Mouse (Mus musculus) midbrain, embryonic 15.5 days (tissue): ENCODE results near the gene Stim2. TPM values are rescaled to one million over a fixed set of nuclear protein-coding genes. Genes with fewer than 3 reads are reported as not detected.
A peak's percentile ranks its signal among the peaks of the same experiment; 100 is the strongest.

Source experiments
- ATAC-seq: fragments of 200-750 bp; cut with Nextera tagmentation; replicated peaks from 2 replicates; pipeline ENCODE4 v1.8.0; 2017; ENCODE audit warnings: moderate TSS enrichment
- H3K27ac ChIP-seq: fragments of 300-500 bp; sonication (generic); 2 replicates; pipeline ENCODE4 v1.5.1; 2015; ENCODE audit warnings: mild to moderate bottlenecking, inconsistent platforms
- H3K27me3 ChIP-seq: fragments of 300-500 bp; sonication (generic); replicated peaks from 2 replicates; pipeline ENCODE4 v1.6.1; 2015; ENCODE audit warnings: inconsistent platforms
- H3K36me3 ChIP-seq: fragments of 300-500 bp; sonication (generic); replicated peaks from 2 replicates; pipeline ENCODE4 v1.6.1; 2015; ENCODE audit warnings: inconsistent platforms
- H3K4me1 ChIP-seq: fragments of 300-500 bp; sonication (generic); 2 replicates; pipeline ENCODE4 v1.6.1; 2015; ENCODE audit warnings: inconsistent platforms
- H3K4me2 ChIP-seq: fragments of 300-500 bp; sonication (generic); 2 replicates; pipeline ENCODE4 v1.6.1; 2015; ENCODE audit warnings: inconsistent platforms, mild to moderate bottlenecking, moderate library complexity
- H3K4me3 ChIP-seq: fragments of 300-500 bp; sonication (generic); 2 replicates; pipeline ENCODE4 v1.5.1; 2015; ENCODE audit warnings: mild to moderate bottlenecking, inconsistent platforms
- H3K9ac ChIP-seq: fragments of 300-500 bp; sonication (generic); 2 replicates; pipeline ENCODE4 v1.6.1; 2015; ENCODE audit warnings: mild to moderate bottlenecking, inconsistent platforms
- H3K9me3 ChIP-seq: fragments of 300-500 bp; sonication (generic); 2 replicates; pipeline ENCODE4 v1.6.1; 2016; ENCODE audit warnings: inconsistent platforms
- WGBS: fragments of 180-500 bp; shearing (Covaris S2); methylation state at CpG from one replicate; pipeline ENCODE4 v1.1.7; 2015; ENCODE audit warnings: mixed read lengths; 5-methylcytosine and 5-hydroxymethylcytosine counted together
- polyA plus RNA-seq: library from polyadenylated mRNA; unstranded; fragments of >200 nt; fragmentation: Nextera tagmentation; extraction: Ambion mirVana; gene quantifications from 2 replicates; pipeline ENCODE4 v1.2.1, GENCODE M21; 2015

Stim2 gene
- polyA plus RNA-seq, result 27.2 and 27.6 TPM in 2 replicates

DNA sequence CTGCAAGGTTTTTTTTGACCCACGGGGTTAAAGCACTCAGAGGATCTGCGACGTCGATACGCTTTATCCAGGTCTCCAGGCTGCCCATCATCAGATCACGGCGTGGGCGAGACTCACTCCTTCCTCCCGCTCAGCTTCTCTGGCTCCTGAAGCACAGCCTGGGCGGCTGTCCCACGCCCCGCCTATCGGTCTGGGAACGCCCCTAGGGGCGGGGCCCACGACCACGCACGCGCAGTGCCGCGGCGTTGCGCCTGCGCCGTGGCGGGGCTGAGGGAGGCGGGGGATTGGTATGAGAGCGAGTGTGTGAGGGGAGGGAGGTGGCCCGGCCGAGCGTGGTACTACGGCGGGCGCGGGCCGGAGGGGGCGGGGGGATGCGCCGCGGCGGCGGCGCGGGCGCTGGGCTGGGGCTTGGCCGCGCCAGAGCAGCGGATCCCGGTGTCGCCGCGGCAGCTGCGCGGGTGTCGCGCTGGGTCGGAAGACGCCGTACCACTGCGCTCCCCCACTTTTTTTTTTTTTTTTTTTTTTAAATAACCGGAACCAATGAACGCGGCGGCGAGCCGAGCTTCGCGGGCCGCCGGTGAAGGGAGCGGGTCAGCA lies at the start of gene Stim2:
Stim2 (plus strand) TSS at position 354 of the 597 bp plus-strand sequence.
- Histone ChIP-seq H3K4me2 (peak within 1 kb of the TSS; percentile 74), H3K9me3 (no peaks in the 10 kb centered on the region), H3K27me3 (no peaks in the 10 kb centered on the region; the same call in 1 of the 2 replicates), H3K4me1 (peaks cover 35% of the 10 kb centered on the region), H3K27ac (peak within 1 kb of the TSS; percentile 94), H3K4me3 (peak within 1 kb of the TSS; percentile 98), H3K9ac (peak within 1 kb of the TSS; percentile 95), H3K36me3 (no peaks in the 10 kb centered on the region)
- ATAC-seq, result peak; percentile 96
- WGBS, result under 1% methylated on average over 36 of the region's 71 CpGs

GRCm38 (mm10) chr5:53948606-53949266 lies 49.6 kb upstream of the Stim2 start:
- Histone ChIP-seq H3K4me2 (no peak overlapping the region), H3K36me3 (no peaks in the 10 kb centered on the region), H3K9me3 (no peaks in the 10 kb centered on the region), H3K27me3 (no peaks in the 10 kb centered on the region), H3K4me3 (no peak overlapping the region), H3K4me1 (no peaks in the 10 kb centered on the region), H3K27ac (no peak overlapping the region), H3K9ac (no peak overlapping the region)
- 93% methylated on average over 8 of the region's 8 CpGs for WGBS
- ATAC-seq, result no peak

- Histone ChIP-seq H3K4me1 (no peaks in the 10 kb centered on the region), H3K4me2 (no peak overlapping the region), H3K27me3 (no peaks in the 10 kb centered on the region), H3K4me3 (no peak overlapping the region), H3K9me3 (no peaks in the 10 kb centered on the region), H3K9ac (no peak overlapping the region), H3K36me3 (no peaks in the 10 kb centered on the region), H3K27ac (no peak overlapping the region)
- 61% methylated on average over 7 of the region's 7 CpGs for WGBS
- no peak for ATAC-seq
Measured at GRCm38 (mm10) chr5:53950189-53950588, 48.1 kb upstream of the Stim2 start.

GRCm38 (mm10) chr5:53953216-53953615 lies 45.1 kb upstream of the Stim2 start:
- H3K27ac ChIP-seq, result no peak overlapping the region
- H3K36me3 ChIP-seq, result no peaks in the 10 kb centered on the region
- H3K4me2 ChIP-seq, result no peak overlapping the region
- H3K9me3 ChIP-seq, result no peaks in the 10 kb centered on the region
- no peak overlapping the region for H3K4me3 ChIP-seq
- no peak for ATAC-seq
- no peaks in the 10 kb centered on the region for H3K4me1 ChIP-seq
- no peaks in the 10 kb centered on the region for H3K27me3 ChIP-seq
- H3K9ac ChIP-seq, result no peak overlapping the region

DNA sequence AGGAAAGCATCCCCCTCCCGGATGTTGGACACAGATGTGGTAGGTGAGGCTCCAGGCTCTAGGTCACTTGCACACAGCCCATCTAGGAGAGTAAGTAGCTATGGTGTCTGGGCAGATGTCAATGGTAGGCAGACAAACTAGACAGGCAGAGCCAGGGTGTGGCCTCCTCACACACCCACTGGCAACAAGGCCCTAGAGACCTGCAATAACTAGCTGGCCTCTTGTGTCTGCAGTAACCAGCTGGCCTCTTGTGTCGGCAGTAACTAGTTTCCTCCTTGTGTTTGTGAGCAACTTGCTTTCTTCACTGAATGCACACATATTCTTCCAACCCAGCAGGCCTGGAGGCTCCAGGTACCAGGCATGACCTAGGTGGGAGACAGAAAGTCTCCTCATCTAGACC lies 44.5 kb upstream of the Stim2 start:
- 86% methylated on average over 2 of the region's 2 CpGs for WGBS
- H3K9ac ChIP-seq, result no peak overlapping the region
- H3K4me1 ChIP-seq, result no peaks in the 10 kb centered on the region
- no peaks in the 10 kb centered on the region for H3K27me3 ChIP-seq
- no peak overlapping the region for H3K4me3 ChIP-seq
- no peak overlapping the region for H3K4me2 ChIP-seq
- no peak overlapping the region for H3K27ac ChIP-seq
- no peak for ATAC-seq
- H3K9me3 ChIP-seq, result no peaks in the 10 kb centered on the region
- H3K36me3 ChIP-seq, result no peaks in the 10 kb centered on the region

DNA sequence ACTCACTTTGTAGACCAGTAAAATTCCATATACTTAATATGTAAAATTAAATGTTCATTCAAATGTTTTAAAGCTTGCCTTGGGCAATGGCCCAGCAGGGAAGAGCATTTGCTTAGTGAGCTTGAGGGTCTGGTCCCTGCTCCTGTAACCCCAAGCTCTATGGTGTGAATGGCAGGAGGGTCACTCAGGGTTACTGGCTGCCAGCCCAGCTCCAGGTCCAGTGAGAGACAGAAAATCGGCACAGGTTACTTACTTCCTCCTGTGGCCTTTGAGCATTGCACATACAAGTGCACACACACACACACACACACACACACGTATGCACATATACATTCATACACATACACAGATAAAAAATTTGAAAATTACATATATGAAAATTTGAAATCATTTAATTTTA lies 42.3 kb upstream of the Stim2 start:
- no peak overlapping the region for H3K4me3 ChIP-seq
- H3K27ac ChIP-seq, result no peak overlapping the region
- no peaks in the 10 kb centered on the region for H3K36me3 ChIP-seq
- no peak for ATAC-seq
- H3K9ac ChIP-seq, result no peak overlapping the region
- WGBS, result 69% methylated on average over 2 of the region's 2 CpGs
- no peaks in the 10 kb centered on the region for H3K9me3 ChIP-seq
- H3K27me3 ChIP-seq, result no peaks in the 10 kb centered on the region
- no peak overlapping the region for H3K4me2 ChIP-seq
- H3K4me1 ChIP-seq, result no peaks in the 10 kb centered on the region

- Histone ChIP-seq H3K36me3 (no peaks in the 10 kb centered on the region), H3K9ac (no peak overlapping the region), H3K27ac (no peak overlapping the region), H3K4me3 (no peak overlapping the region), H3K4me1 (no peaks in the 10 kb centered on the region), H3K27me3 (no peaks in the 10 kb centered on the region), H3K9me3 (no peaks in the 10 kb centered on the region), H3K4me2 (no peak overlapping the region)
- no peak for ATAC-seq
- 87% methylated on average over 19 of the region's 19 CpGs for WGBS
Measured at GRCm38 (mm10) chr5:53956396-53957314, 41.6 kb upstream of the Stim2 start.

DNA sequence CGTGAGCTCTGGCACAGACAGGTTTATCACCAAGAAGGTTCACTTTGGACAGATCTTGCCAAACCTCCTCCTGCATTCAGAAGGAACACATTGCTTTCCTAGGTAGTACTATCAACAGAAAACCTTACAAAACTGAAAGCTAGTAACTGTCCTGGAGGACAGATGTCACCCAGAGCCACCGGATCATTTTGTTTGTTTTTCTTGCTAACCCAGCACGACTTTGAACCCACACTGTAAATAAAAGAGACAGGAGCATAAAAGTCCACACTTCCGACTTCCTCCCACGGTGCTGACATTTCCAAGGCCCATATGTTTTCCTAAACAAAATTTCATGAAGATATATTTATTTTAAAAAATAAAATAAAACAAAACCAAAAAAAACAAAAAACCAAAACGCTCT lies 41.0 kb upstream of the Stim2 start:
- 74% methylated on average over 6 of the region's 6 CpGs for WGBS
- no peak overlapping the region for H3K4me2 ChIP-seq
- H3K27me3 ChIP-seq, result no peaks in the 10 kb centered on the region
- no peaks in the 10 kb centered on the region for H3K36me3 ChIP-seq
- H3K9me3 ChIP-seq, result no peaks in the 10 kb centered on the region
- ATAC-seq, result no peak
- no peaks in the 10 kb centered on the region for H3K4me1 ChIP-seq
- H3K4me3 ChIP-seq, result no peak overlapping the region
- no peak overlapping the region for H3K9ac ChIP-seq
- no peak overlapping the region for H3K27ac ChIP-seq

- H3K4me3 ChIP-seq, result no peak overlapping the region
- no peak for ATAC-seq
- WGBS, result 73% methylated on average over 5 of the region's 5 CpGs
- H3K4me1 ChIP-seq, result no peaks in the 10 kb centered on the region
- H3K9me3 ChIP-seq, result no peaks in the 10 kb centered on the region
- H3K9ac ChIP-seq, result no peak overlapping the region
- no peaks in the 10 kb centered on the region for H3K36me3 ChIP-seq
- no peaks in the 10 kb centered on the region for H3K27me3 ChIP-seq
- no peak overlapping the region for H3K27ac ChIP-seq
- no peak overlapping the region for H3K4me2 ChIP-seq
Measured at GRCm38 (mm10) chr5:53961229-53961628, 37.1 kb upstream of the Stim2 start.

GRCm38 (mm10) chr5:53961830-53962515 lies 36.3 kb upstream of the Stim2 start:
- Histone ChIP-seq H3K27ac (no peak overlapping the region), H3K4me1 (no peaks in the 10 kb centered on the region), H3K9ac (no peak overlapping the region), H3K4me2 (no peak overlapping the region), H3K4me3 (no peak overlapping the region), H3K9me3 (no peaks in the 10 kb centered on the region), H3K36me3 (no peaks in the 10 kb centered on the region), H3K27me3 (no peaks in the 10 kb centered on the region)
- WGBS, result 82% methylated on average over 12 of the region's 12 CpGs
- no peak for ATAC-seq

GRCm38 (mm10) chr5:53965656-53966055 lies 32.6 kb upstream of the Stim2 start:
- ATAC-seq, result no peak
- no peak overlapping the region for H3K4me2 ChIP-seq

DNA sequence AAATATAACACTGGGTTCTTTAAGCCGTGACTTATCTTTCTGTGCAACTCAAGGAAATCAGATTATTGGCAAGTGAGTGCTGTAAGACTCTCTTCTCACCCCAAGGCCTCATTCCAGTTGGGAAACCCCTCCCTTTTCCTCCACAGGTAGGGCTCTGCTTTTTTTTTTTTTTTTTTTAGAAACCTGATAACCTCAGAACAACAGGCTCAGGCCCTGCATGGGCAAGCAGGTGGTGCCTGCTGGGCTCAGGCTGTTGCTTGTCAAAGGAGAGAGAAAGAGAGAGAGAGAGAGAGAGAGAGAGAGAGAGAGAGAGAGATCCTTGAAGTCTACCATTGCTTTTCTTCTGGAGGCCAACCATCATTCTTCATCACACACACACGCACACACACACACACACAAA lies 30.7 kb upstream of the Stim2 start:
- Histone ChIP-seq H3K9me3 (no peaks in the 10 kb centered on the region), H3K27me3 (no peaks in the 10 kb centered on the region), H3K4me3 (no peak overlapping the region), H3K27ac (no peak overlapping the region), H3K9ac (no peak overlapping the region), H3K4me2 (no peak overlapping the region), H3K36me3 (no peaks in the 10 kb centered on the region), H3K4me1 (no peaks in the 10 kb centered on the region)
- 92% methylated on average over 2 of the region's 2 CpGs for WGBS
- ATAC-seq, result no peak

More at GRCm38 (mm10) chr5:53965656-53966055, 32.6 kb upstream of the Stim2 start:
- Histone ChIP-seq H3K4me3 (no peak overlapping the region), H3K4me1 (no peaks in the 10 kb centered on the region), H3K9ac (no peak overlapping the region), H3K36me3 (no peaks in the 10 kb centered on the region), H3K9me3 (no peaks in the 10 kb centered on the region), H3K27ac (no peak overlapping the region), H3K27me3 (no peaks in the 10 kb centered on the region)
- WGBS, result 86% methylated on average over 5 of the region's 5 CpGs
